Mouse (Mus musculus): Measurements from ENCODE around the gene Matk.

Gene Matk

DNA sequence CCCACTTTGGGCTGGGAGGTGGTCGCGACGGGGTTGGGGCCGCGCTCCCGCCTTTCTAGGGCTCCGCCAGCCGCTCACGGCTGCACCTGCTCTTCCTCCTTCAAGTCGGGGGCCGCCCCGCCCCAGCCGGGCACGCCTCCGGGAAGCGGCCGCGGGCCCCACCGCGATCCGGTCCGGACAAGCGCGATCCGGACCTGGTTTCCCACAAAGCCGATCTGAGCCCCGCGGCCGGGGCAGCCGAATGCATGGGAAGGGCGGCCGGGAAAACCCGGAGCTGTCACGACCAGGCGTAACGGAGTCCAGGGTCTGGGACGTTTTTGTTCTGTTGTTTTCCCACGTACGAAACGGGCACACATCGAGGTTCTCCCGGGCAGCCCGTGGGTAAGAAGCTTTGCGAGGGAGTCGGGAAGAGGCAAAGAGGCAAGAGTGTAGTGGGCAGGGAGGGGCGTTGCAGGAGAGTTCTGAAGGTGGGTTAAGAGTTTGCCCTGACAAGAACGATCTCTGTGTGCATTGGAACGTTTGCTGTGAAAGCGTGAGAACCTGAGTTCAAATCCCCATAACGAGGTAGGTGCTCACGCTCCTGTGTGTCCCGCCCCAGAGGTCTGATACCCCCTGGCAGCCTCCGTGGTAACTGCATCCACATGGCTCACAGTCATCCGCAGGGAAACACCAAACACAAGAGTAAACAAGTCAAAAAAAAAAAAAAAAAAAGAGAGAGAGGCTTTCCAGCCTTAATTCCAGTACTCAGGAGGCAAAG is 33.1 kb downstream of the Matk start:
- peak; percentile 56 for DNase-seq (ENCODE audit: low read depth, low spot score)

DNA sequence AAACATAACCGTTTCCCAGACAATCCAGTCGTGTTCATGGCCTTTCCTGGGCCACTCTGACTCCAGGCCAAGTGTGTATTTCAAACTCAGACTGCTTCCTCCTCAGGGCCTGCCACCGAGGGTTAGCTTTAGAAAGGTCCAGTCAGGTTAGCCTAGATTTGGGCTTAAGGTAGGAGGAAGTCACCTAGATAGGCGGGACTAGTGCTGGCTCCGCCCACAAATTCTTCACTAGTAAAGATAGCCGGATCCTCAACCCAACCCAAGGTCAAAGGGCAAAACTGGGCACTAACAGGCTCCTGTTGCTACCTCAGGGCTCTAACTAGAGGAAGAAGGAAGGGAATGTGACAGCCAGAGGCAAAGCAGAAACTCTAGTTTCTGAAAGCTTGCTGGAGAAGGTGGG is 33.9 kb downstream of the Matk start:
- no peak for DNase-seq (ENCODE audit: low read depth, low spot score)

DNA sequence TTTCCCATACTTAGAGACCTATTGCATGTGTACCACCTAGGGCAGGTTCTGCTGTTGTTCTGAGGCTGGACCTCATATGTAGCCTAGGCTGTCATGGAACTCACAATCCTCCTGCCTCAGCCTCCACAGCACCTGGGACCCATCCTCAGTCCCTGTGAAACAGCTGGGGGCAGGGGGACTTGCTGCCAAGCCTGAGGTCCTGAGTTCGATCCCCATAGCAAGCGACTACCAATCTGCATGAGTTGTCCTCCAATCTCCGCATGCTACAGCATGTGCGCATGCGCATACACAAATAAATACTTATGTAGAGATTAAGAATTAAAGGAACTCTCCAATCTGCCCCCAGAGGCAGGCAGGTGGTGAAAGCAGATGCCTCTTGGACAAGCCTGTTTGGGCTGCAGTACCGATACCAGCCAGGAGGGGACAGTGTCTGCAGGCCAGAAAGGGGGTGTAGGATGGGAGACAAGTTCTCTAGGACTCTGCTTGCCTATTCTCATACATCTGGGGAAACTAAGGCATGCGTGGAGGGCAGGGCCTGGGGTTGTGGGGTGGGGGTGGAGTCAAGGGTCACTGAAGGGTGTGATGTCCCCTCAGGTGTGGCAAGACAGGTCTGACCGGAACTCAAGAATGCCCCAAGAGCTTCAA is 34.9 kb downstream of the Matk start:
- peak; percentile 51 for DNase-seq (ENCODE audit: low read depth, low spot score)

DNA sequence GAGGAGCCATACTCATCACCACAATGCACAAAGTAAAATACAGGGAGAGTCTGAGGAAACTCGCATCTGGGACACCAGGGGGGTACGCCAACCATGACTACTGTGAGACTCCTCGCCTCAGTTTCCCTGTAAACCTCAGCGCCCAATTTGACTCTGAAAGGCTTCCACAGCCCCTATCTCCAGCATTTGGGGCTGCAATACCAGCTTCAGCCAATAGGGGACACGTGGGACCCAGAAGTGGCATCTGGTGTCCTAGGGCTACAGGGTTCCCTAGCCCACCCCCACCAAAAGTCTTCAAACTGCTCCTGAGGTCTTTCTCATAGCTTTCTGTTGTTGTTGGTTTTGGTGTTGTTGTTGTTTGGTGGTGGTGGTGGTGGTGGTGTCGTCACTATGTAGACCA is 35.9 kb downstream of the Matk start:
- DNase-seq (ENCODE audit: low read depth, low spot score): no peak

DNA sequence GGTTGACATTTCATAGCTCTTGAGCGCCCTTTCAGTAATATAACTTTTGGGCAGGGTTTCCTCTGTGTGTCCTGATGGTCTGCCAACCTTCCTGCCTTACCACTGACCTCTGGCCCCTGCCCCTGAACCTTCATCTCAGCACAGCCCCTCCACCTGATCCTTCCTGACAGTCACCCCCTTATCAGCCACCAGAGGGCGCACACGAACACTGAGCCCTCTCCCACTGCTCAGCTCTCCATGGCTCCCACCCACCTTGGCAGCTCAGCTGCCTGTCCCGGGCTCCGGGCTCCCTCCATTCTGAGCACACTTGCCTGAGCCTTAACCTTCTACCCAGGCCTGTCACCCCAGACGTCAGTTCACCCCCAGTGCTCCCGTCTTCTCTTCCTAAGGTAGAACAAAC is 36.5 kb downstream of the Matk start:
- no peak for DNase-seq (ENCODE audit: low read depth, low spot score)

DNA sequence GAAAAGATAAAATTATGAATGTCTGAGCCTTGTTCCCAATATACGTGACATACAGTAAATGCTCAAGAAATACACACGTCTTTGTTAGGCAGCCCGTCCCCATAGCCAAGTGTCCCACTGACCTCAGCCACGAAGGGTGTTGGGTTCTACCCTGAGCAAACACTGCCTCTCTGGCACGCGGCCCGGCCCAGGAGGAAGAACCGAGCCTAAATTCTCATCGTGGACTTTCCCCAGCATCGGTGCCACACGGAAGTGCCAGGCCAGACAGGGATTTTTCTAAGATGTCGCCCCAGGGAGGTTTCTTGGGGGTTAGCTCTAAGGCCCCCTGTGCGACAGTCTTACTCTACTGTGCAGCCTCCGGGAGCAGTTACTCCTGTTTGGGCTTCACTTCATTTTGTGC is 37.1 kb downstream of the Matk start:
- no peak for DNase-seq (ENCODE audit: low read depth, low spot score)

- no peak for DNase-seq (ENCODE audit: low read depth, low spot score)
Observed at GRCm38 (mm10) chr10:81290698-81291460, 38.1 kb downstream of the Matk start.

GRCm38 (mm10) chr10:81291511-81292104 is 38.9 kb downstream of the Matk start, which contains the start of gene Tjp3:
Gene Tjp3 (minus strand): TSS chr10:81291581.
- no peak for DNase-seq (ENCODE audit: low read depth, low spot score)

GRCm38 (mm10) chr10:81292554-81293333 is 40.0 kb downstream of the Matk start, which contains the start of gene Pip5k1c:
Gene Pip5k1c (plus strand): TSS chr10:81292963.
- peak; percentile 100 for DNase-seq (ENCODE audit: low read depth, low spot score)

DNA sequence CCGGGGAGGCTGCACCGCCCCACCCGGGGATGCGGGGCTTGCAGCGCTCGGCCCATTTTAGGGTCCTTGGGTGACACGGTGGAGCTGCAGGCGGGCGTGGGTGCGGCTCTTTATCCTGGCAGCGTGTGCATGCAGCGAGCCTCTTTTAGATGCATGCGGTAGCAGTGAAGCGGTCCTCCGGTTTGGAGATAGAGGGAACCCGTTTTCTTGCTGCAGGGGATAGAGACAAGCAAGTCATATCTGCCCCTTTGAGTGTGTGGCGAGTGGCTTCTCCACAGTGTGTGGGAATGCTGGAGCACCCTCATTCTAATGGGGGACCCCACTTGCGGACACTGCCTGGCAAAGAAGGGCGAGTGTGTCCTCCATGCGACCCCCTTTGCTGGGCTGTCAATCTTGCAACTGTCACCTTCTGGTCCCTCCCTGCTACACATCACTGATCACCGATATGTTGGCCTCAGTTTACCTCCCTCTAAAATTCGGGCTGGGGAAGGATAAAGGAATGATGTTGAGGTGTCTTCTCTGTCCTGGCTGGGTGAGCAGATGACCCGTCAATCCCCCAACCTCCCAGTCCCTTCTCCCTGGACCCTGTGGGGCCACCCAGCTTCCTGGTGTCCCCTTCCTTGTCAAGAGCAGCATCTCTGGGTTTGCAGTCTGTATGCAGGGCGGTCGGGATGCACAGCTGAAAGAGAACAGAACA is 40.7 kb downstream of the Matk start:
- DNase-seq (ENCODE audit: low read depth, low spot score): peak; percentile 35

GRCm38 (mm10) chr10:81294442-81294841 is 41.7 kb downstream of the Matk start:
- no peak for DNase-seq (ENCODE audit: low read depth, low spot score)

GRCm38 (mm10) chr10:81295185-81295584 is 42.5 kb downstream of the Matk start:
- no peak for DNase-seq (ENCODE audit: low read depth, low spot score)

DNA sequence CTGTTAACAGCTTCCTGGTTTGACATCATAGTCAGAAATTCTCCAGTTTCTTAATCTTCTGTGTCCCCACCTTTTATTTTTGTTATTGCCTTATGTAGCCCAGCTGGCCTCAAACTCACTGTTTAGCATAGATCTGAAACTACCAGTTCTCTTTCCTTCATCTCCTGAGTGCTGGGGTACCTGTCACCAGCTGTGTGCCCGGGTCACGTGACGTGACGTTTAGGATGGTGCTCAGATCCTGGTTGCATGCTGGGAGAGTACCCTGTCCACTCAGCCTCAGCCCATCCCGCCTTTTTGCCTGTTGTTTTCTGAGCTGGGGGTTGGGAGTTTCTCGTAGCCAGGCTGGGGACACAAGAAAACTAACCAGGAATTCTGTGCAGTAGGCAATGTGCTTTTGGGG is 44.5 kb downstream of the Matk start:
- DNase-seq (ENCODE audit: low read depth, low spot score): no peak

- no peak for DNase-seq (ENCODE audit: low read depth, low spot score)
Observed at GRCm38 (mm10) chr10:81297845-81298244, 45.1 kb downstream of the Matk start.

- DNase-seq (ENCODE audit: low read depth, low spot score): no peak
Observed at GRCm38 (mm10) chr10:81298369-81299100, 45.8 kb downstream of the Matk start.

GRCm38 (mm10) chr10:81299585-81300351 is 47.0 kb downstream of the Matk start:
- DNase-seq (ENCODE audit: low read depth, low spot score): no peak

DNA sequence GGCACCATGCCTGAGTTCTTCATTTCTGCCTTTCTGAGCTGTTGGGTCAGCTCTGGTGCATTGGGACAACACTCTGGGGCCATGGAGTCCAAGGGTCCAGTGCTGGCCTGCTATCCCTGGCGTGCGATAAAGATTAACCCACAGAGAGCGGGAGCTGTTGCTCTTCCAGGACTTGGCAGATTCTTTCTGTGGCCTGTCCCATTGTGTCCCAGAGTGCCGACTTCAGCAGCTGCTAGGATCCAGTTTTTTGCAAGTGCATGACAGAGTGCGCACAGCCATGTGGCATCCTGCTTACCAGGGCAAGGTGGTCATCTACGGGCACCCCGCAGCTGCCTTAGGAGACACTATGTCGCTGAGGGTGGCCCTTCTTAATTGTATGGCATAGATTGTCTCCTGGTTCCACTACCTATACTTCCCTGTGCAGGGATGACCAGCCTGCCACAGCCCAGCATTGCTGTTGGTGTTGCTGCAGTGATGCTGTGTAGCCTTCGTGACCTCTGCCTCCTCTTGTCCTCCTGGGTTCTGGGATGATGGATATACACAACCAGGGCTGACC is 47.7 kb downstream of the Matk start:
- DNase-seq (ENCODE audit: low read depth, low spot score): no peak

GRCm38 (mm10) chr10:81301321-81301720 is 48.6 kb downstream of the Matk start:
- DNase-seq (ENCODE audit: low read depth, low spot score): no peak

DNA sequence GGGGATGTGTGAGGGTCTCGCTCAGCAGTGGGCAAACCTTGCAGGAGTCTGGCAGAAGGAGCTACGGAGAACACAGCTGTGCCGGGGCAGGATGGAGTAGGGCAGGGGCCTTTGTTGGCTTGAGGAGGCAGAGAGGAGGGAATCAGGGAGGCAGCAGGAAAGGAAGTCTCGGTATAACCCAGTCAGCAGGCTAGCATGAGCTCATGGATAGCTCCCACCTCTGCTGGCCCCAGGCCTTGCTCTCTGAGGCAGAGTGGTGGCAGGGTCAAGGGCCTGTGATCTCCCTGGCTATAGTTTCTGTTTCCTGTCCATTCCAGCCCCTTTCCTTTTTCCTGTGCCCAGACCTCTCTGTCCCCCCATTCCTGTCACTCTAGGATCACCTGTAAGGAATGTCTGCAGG is 49.6 kb downstream of the Matk start:
- DNase-seq (ENCODE audit: low read depth, low spot score): no peak
